Mouse (Mus musculus): Measurements from ENCODE around the gene Olfr1151. TPM values are rescaled to one million over a fixed set of nuclear protein-coding genes. Genes with fewer than 3 reads are reported as not detected.

The Olfr1151 gene
- polyA plus RNA-seq, 1 experiment from 2014 or later, result not detected

Other genes with a start within 250 kb of the Olfr1151 start
- not detected in 2 replicates for gene Olfr1130, start 249.7 kb upstream of the Olfr1151 start, polyA plus RNA-seq (2014; fragmentation: Nextera tagmentation; extraction: Ambion mirVana)
- not detected in 2 replicates for gene Olfr1131, start 228.8 kb upstream of the Olfr1151 start, polyA plus RNA-seq (2014; fragmentation: Nextera tagmentation; extraction: Ambion mirVana)
- not detected in 2 replicates for gene Olfr1132, start 218.3 kb upstream of the Olfr1151 start, polyA plus RNA-seq (2014; fragmentation: Nextera tagmentation; extraction: Ambion mirVana)
- gene Olfr1133, start 208.5 kb upstream of the Olfr1151 start, polyA plus RNA-seq (2014; fragmentation: Nextera tagmentation; extraction: Ambion mirVana), result not detected in 2 replicates
- gene Olfr1134, start 197.4 kb upstream of the Olfr1151 start, polyA plus RNA-seq (2014; fragmentation: Nextera tagmentation; extraction: Ambion mirVana), result not detected in 2 replicates
- gene Olfr1135, start 182.2 kb upstream of the Olfr1151 start, polyA plus RNA-seq (2014; fragmentation: Nextera tagmentation; extraction: Ambion mirVana), result not detected in 2 replicates
- gene Olfr1136, start 161.9 kb upstream of the Olfr1151 start, polyA plus RNA-seq (2014; fragmentation: Nextera tagmentation; extraction: Ambion mirVana), result not detected in 2 replicates
- gene Olfr1137, start 142.7 kb upstream of the Olfr1151 start, polyA plus RNA-seq (2014; fragmentation: Nextera tagmentation; extraction: Ambion mirVana), result not detected in 2 replicates
- not detected in 2 replicates for gene Olfr1138, start 115.9 kb upstream of the Olfr1151 start, polyA plus RNA-seq (2014; fragmentation: Nextera tagmentation; extraction: Ambion mirVana)
- gene Olfr1140, start 112.1 kb upstream of the Olfr1151 start, polyA plus RNA-seq (2014; fragmentation: Nextera tagmentation; extraction: Ambion mirVana), result not detected in 2 replicates
- not detected in 2 replicates for gene Olfr1141, start 101.9 kb upstream of the Olfr1151 start, polyA plus RNA-seq (2014; fragmentation: Nextera tagmentation; extraction: Ambion mirVana)
- not detected in 2 replicates for gene Olfr152, start 76.4 kb upstream of the Olfr1151 start, polyA plus RNA-seq (2014; fragmentation: Nextera tagmentation; extraction: Ambion mirVana)
- gene Olfr1143, start 55.3 kb upstream of the Olfr1151 start, polyA plus RNA-seq (2014; fragmentation: Nextera tagmentation; extraction: Ambion mirVana), result not detected in 2 replicates
- gene Olfr1145, start 46.0 kb upstream of the Olfr1151 start, polyA plus RNA-seq (2014; fragmentation: Nextera tagmentation; extraction: Ambion mirVana), result not detected in 2 replicates
- not detected in 2 replicates for gene Olfr1148, start 25.3 kb upstream of the Olfr1151 start, polyA plus RNA-seq (2014; fragmentation: Nextera tagmentation; extraction: Ambion mirVana)
- not detected in 2 replicates for gene Olfr1150-ps1, start 11.9 kb upstream of the Olfr1151 start, polyA plus RNA-seq (2014; fragmentation: Nextera tagmentation; extraction: Ambion mirVana)
- 0.06 TPM in 1 of 2 replicates, not detected in the other for gene Olfr1152, start 10.6 kb downstream of the Olfr1151 start, polyA plus RNA-seq (2014; fragmentation: Nextera tagmentation; extraction: Ambion mirVana)
- gene Olfr1153, start 39.1 kb downstream of the Olfr1151 start, polyA plus RNA-seq (2014; fragmentation: Nextera tagmentation; extraction: Ambion mirVana), result not detected in 2 replicates
- gene Olfr1154, start 49.3 kb downstream of the Olfr1151 start, polyA plus RNA-seq (2014; fragmentation: Nextera tagmentation; extraction: Ambion mirVana), result not detected in 2 replicates
- not detected in 2 replicates for gene Olfr1155, start 89.3 kb downstream of the Olfr1151 start, polyA plus RNA-seq (2014; fragmentation: Nextera tagmentation; extraction: Ambion mirVana)
- not detected in 2 replicates for gene Olfr1156, start 97.2 kb downstream of the Olfr1151 start, polyA plus RNA-seq (2014; fragmentation: Nextera tagmentation; extraction: Ambion mirVana)
- gene Olfr1157, start 112.4 kb downstream of the Olfr1151 start, polyA plus RNA-seq (2014; fragmentation: Nextera tagmentation; extraction: Ambion mirVana), result not detected in 2 replicates
- not detected in 2 replicates for gene Olfr74, start 118.8 kb downstream of the Olfr1151 start, polyA plus RNA-seq (2014; fragmentation: Nextera tagmentation; extraction: Ambion mirVana)
- gene Olfr1158, start 134.3 kb downstream of the Olfr1151 start, polyA plus RNA-seq (2014; fragmentation: Nextera tagmentation; extraction: Ambion mirVana), result not detected in 2 replicates
- not detected in 2 replicates for gene Olfr1160, start 152.4 kb downstream of the Olfr1151 start, polyA plus RNA-seq (2014; fragmentation: Nextera tagmentation; extraction: Ambion mirVana)
- not detected in 2 replicates for gene Olfr1161, start 166.9 kb downstream of the Olfr1151 start, polyA plus RNA-seq (2014; fragmentation: Nextera tagmentation; extraction: Ambion mirVana)
- not detected in 2 replicates for gene Olfr73, start 181.8 kb downstream of the Olfr1151 start, polyA plus RNA-seq (2014; fragmentation: Nextera tagmentation; extraction: Ambion mirVana)
- not detected in 2 replicates for gene Olfr1162, start 195.3 kb downstream of the Olfr1151 start, polyA plus RNA-seq (2014; fragmentation: Nextera tagmentation; extraction: Ambion mirVana)
- gene Olfr1163, start 216.0 kb downstream of the Olfr1151 start, polyA plus RNA-seq (2014; fragmentation: Nextera tagmentation; extraction: Ambion mirVana), result not detected in 2 replicates
- not detected in 2 replicates for gene Olfr1164, start 238.1 kb downstream of the Olfr1151 start, polyA plus RNA-seq (2014; fragmentation: Nextera tagmentation; extraction: Ambion mirVana)